Mouse (Mus musculus): Measurements from ENCODE around the gene Sobp. TPM values are rescaled to one million over a fixed set of nuclear protein-coding genes. Genes with fewer than 3 reads are reported as not detected.

The Sobp gene
- polyA plus RNA-seq, 1 experiment from 2014 or later, result 4.5 TPM

- no peaks in the 10 kb centered on the region for H3K9me3 ChIP-seq (ENCODE audit: control insufficient read depth, low read length)
- 88% methylated on average over 4 of the region's 4 CpGs for WGBS
- no peak overlapping the region for H3K4me3 ChIP-seq (ENCODE audit: low read depth, low read length)
- H3K27ac ChIP-seq (ENCODE audit: low read depth, low read length), result no peak overlapping the region
- H3K4me2 ChIP-seq (ENCODE audit: low read depth), result no peak overlapping the region
- H3K36me3 ChIP-seq (ENCODE audit: control insufficient read depth, insufficient read depth, low read length), result no peaks in the 10 kb centered on the region
- DNase-seq (ENCODE audit: low spot score) (no peak), ATAC-seq (ENCODE audit: insufficient read depth, low FRiP score, low TSS enrichment) (no peak)
- H3K9ac ChIP-seq (ENCODE audit: low read length), result no peak overlapping the region
- peaks cover 5% of the 10 kb centered on the region; the same call in 1 of the 2 replicates for H3K4me1 ChIP-seq (ENCODE audit: control insufficient read depth, insufficient read depth, low read length)
- H3K27me3 ChIP-seq (ENCODE audit: control insufficient read depth, insufficient read depth, low read length), result no peaks in the 10 kb centered on the region
These were observed 167.8 kb downstream of the Sobp start for GRCm38 (mm10) chr10:43006534-43006933.

- H3K4me1 ChIP-seq (ENCODE audit: control insufficient read depth, insufficient read depth, low read length), result peaks cover 5% of the 10 kb centered on the region; the same call in 1 of the 2 replicates
- H3K4me2 ChIP-seq (ENCODE audit: low read depth), result no peak overlapping the region
- no peak for DNase-seq (ENCODE audit: low spot score)
- WGBS, result 82% methylated on average over 7 of the region's 7 CpGs
- H3K4me3 ChIP-seq (ENCODE audit: low read depth, low read length), result no peak overlapping the region
- no peaks in the 10 kb centered on the region for H3K27me3 ChIP-seq (ENCODE audit: control insufficient read depth, insufficient read depth, low read length)
- no peaks in the 10 kb centered on the region for H3K9me3 ChIP-seq (ENCODE audit: control insufficient read depth, low read length)
- no peak for ATAC-seq (ENCODE audit: insufficient read depth, low FRiP score, low TSS enrichment)
- H3K36me3 ChIP-seq (ENCODE audit: control insufficient read depth, insufficient read depth, low read length), result no peaks in the 10 kb centered on the region
- H3K9ac ChIP-seq (ENCODE audit: low read length), result no peak overlapping the region
- no peak overlapping the region for H3K27ac ChIP-seq (ENCODE audit: low read depth, low read length)
These were observed 168.7 kb downstream of the Sobp start for GRCm38 (mm10) chr10:43005677-43006076.

- Histone ChIP-seq H3K9me3 (ENCODE audit: control insufficient read depth, low read length) (no peaks in the 10 kb centered on the region), H3K36me3 (ENCODE audit: control insufficient read depth, insufficient read depth, low read length) (no peaks in the 10 kb centered on the region), H3K4me3 (ENCODE audit: low read depth, low read length) (no peak overlapping the region), H3K27me3 (ENCODE audit: control insufficient read depth, insufficient read depth, low read length) (no peaks in the 10 kb centered on the region), H3K27ac (ENCODE audit: low read depth, low read length) (no peak overlapping the region), H3K4me1 (ENCODE audit: control insufficient read depth, insufficient read depth, low read length) (peaks cover 5% of the 10 kb centered on the region; the same call in 1 of the 2 replicates), H3K4me2 (ENCODE audit: low read depth) (no peak overlapping the region), H3K9ac (ENCODE audit: low read length) (no peak overlapping the region)
- WGBS, result 90% methylated on average over 4 of the region's 4 CpGs
- ATAC-seq (ENCODE audit: insufficient read depth, low FRiP score, low TSS enrichment) (no peak), DNase-seq (ENCODE audit: low spot score) (no peak)
These were observed 169.3 kb downstream of the Sobp start for GRCm38 (mm10) chr10:43005031-43005430.

- Histone ChIP-seq H3K9me3 (ENCODE audit: control insufficient read depth, low read length) (no peaks in the 10 kb centered on the region), H3K4me3 (ENCODE audit: low read depth, low read length) (no peak overlapping the region), H3K4me2 (ENCODE audit: low read depth) (no peak overlapping the region), H3K9ac (ENCODE audit: low read length) (no peak overlapping the region), H3K27ac (ENCODE audit: low read depth, low read length) (no peak overlapping the region), H3K36me3 (ENCODE audit: control insufficient read depth, insufficient read depth, low read length) (no peaks in the 10 kb centered on the region), H3K4me1 (ENCODE audit: control insufficient read depth, insufficient read depth, low read length) (peaks cover 5% of the 10 kb centered on the region; the same call in 1 of the 2 replicates), H3K27me3 (ENCODE audit: control insufficient read depth, insufficient read depth, low read length) (no peaks in the 10 kb centered on the region)
- ATAC-seq (ENCODE audit: insufficient read depth, low FRiP score, low TSS enrichment) (no peak), DNase-seq (ENCODE audit: low spot score) (no peak)
- 88% methylated on average over 16 of the region's 16 CpGs for WGBS
These were observed 170.1 kb downstream of the Sobp start for GRCm38 (mm10) chr10:43004174-43004734.

- ATAC-seq (ENCODE audit: insufficient read depth, low FRiP score, low TSS enrichment) (no peak), DNase-seq (ENCODE audit: low spot score) (no peak)
- H3K4me2 ChIP-seq (ENCODE audit: low read depth), result no peak overlapping the region
- no peak overlapping the region for H3K27ac ChIP-seq (ENCODE audit: low read depth, low read length)
- no peaks in the 10 kb centered on the region for H3K27me3 ChIP-seq (ENCODE audit: control insufficient read depth, insufficient read depth, low read length)
- peaks cover 5% of the 10 kb centered on the region; the same call in 1 of the 2 replicates for H3K4me1 ChIP-seq (ENCODE audit: control insufficient read depth, insufficient read depth, low read length)
- no peak overlapping the region for H3K9ac ChIP-seq (ENCODE audit: low read length)
- H3K9me3 ChIP-seq (ENCODE audit: control insufficient read depth, low read length), result no peaks in the 10 kb centered on the region
- no peaks in the 10 kb centered on the region for H3K36me3 ChIP-seq (ENCODE audit: control insufficient read depth, insufficient read depth, low read length)
- H3K4me3 ChIP-seq (ENCODE audit: low read depth, low read length), result no peak overlapping the region
- WGBS, result 37% methylated on average over 5 of the region's 5 CpGs
These were observed 170.9 kb downstream of the Sobp start for GRCm38 (mm10) chr10:43003466-43003757.

GRCm38 (mm10) chr10:43002721-43003465, 171.4 kb downstream of the Sobp start:
- peak overlapping the region; percentile 37 for H3K4me2 ChIP-seq (ENCODE audit: low read depth)
- no peaks in the 10 kb centered on the region for H3K27me3 ChIP-seq (ENCODE audit: control insufficient read depth, insufficient read depth, low read length)
- H3K9ac ChIP-seq (ENCODE audit: low read length), result no peak overlapping the region
- DNase-seq (ENCODE audit: low spot score) (no peak), ATAC-seq (ENCODE audit: insufficient read depth, low FRiP score, low TSS enrichment) (no peak)
- no peaks in the 10 kb centered on the region for H3K36me3 ChIP-seq (ENCODE audit: control insufficient read depth, insufficient read depth, low read length)
- H3K9me3 ChIP-seq (ENCODE audit: control insufficient read depth, low read length), result no peaks in the 10 kb centered on the region
- peak overlapping the region; percentile 4; the same call in 1 of the 2 replicates for H3K4me3 ChIP-seq (ENCODE audit: low read depth, low read length)
- WGBS, result 5% methylated on average over 25 of the region's 25 CpGs
- H3K4me1 ChIP-seq (ENCODE audit: control insufficient read depth, insufficient read depth, low read length), result peaks cover 5% of the 10 kb centered on the region; the same call in 1 of the 2 replicates
- H3K27ac ChIP-seq (ENCODE audit: low read depth, low read length), result no peak overlapping the region

- WGBS, result 6% methylated on average over 13 of the region's 13 CpGs
- Histone ChIP-seq H3K27me3 (ENCODE audit: control insufficient read depth, insufficient read depth, low read length) (no peaks in the 10 kb centered on the region), H3K9me3 (ENCODE audit: control insufficient read depth, low read length) (no peaks in the 10 kb centered on the region), H3K36me3 (ENCODE audit: control insufficient read depth, insufficient read depth, low read length) (no peaks in the 10 kb centered on the region), H3K9ac (ENCODE audit: low read length) (no peak overlapping the region), H3K27ac (ENCODE audit: low read depth, low read length) (no peak overlapping the region), H3K4me3 (ENCODE audit: low read depth, low read length) (no peak overlapping the region), H3K4me1 (ENCODE audit: control insufficient read depth, insufficient read depth, low read length) (peaks cover 5% of the 10 kb centered on the region; the same call in 1 of the 2 replicates), H3K4me2 (ENCODE audit: low read depth) (peak overlapping the region; percentile 37)
- ATAC-seq (ENCODE audit: insufficient read depth, low FRiP score, low TSS enrichment) (no peak), DNase-seq (ENCODE audit: low spot score) (peak; percentile 35)
These were observed 172.2 kb downstream of the Sobp start for GRCm38 (mm10) chr10:43002066-43002678.

GRCm38 (mm10) chr10:43001433-43001832, 172.9 kb downstream of the Sobp start:
- no peak overlapping the region for H3K4me3 ChIP-seq (ENCODE audit: low read depth, low read length)
- no peaks in the 10 kb centered on the region for H3K27me3 ChIP-seq (ENCODE audit: control insufficient read depth, insufficient read depth, low read length)
- H3K9ac ChIP-seq (ENCODE audit: low read length), result no peak overlapping the region
- no peak overlapping the region for H3K27ac ChIP-seq (ENCODE audit: low read depth, low read length)
- H3K4me1 ChIP-seq (ENCODE audit: control insufficient read depth, insufficient read depth, low read length), result peaks cover 5% of the 10 kb centered on the region; the same call in 1 of the 2 replicates
- H3K9me3 ChIP-seq (ENCODE audit: control insufficient read depth, low read length), result no peaks in the 10 kb centered on the region
- 64% methylated on average over 3 of the region's 3 CpGs for WGBS
- no peak overlapping the region for H3K4me2 ChIP-seq (ENCODE audit: low read depth)
- no peak for DNase-seq (ENCODE audit: low spot score)
- ATAC-seq (ENCODE audit: insufficient read depth, low FRiP score, low TSS enrichment), result no peak
- no peaks in the 10 kb centered on the region for H3K36me3 ChIP-seq (ENCODE audit: control insufficient read depth, insufficient read depth, low read length)

Data from neural tube, embryonic 11.5 days (tissue).